Mouse (Mus musculus) forebrain, embryonic 10.5 days (tissue): ENCODE results near the gene Wnt11. TPM values are rescaled to one million over a fixed set of nuclear protein-coding genes. Genes with fewer than 3 reads are reported as not detected.

Experiments
- DNase-seq: peaks from one replicate; pipeline ENCODE4 v3.0.0-alpha.2; 2017; ENCODE audit warnings: low spot score; ENCODE audit errors: extremely low spot score
- H3K27ac ChIP-seq: fragments of 300-500 bp; sonication (generic); 2 replicates; pipeline ENCODE4 v1.5.1; 2016; ENCODE audit warnings: mild to moderate bottlenecking
- H3K27me3 ChIP-seq: fragments of 300-500 bp; sonication (generic); 2 replicates; pipeline ENCODE4 v1.6.1; 2016; ENCODE audit warnings: mild to moderate bottlenecking; ENCODE audit not compliant: poor library complexity, severe bottlenecking
- H3K36me3 ChIP-seq: fragments of 300-500 bp; sonication (generic); replicated peaks from 2 replicates; pipeline ENCODE4 v1.6.1; 2016; ENCODE audit warnings: mild to moderate bottlenecking, moderate library complexity
- H3K4me1 ChIP-seq: fragments of 300-500 bp; sonication (generic); 2 replicates; pipeline ENCODE4 v1.6.1; 2016
- H3K4me3 ChIP-seq: fragments of 300-500 bp; sonication (generic); 2 replicates; pipeline ENCODE4 v1.5.1; 2016; ENCODE audit warnings: mild to moderate bottlenecking, moderate library complexity
- H3K9me3 ChIP-seq: fragments of 300-500 bp; sonication (generic); 2 replicates; pipeline ENCODE4 v1.6.1; 2016; ENCODE audit warnings: mild to moderate bottlenecking, moderate library complexity
- WGBS: fragments of 180-500 bp; shearing (Covaris S2); methylation state at CpG from one replicate; pipeline ENCODE4 v1.1.7; 2016; 5-methylcytosine and 5-hydroxymethylcytosine counted together
- polyA plus RNA-seq: library from polyadenylated mRNA; unstranded; fragments of >200 nt; fragmentation: Nextera tagmentation; extraction: Ambion mirVana; gene quantifications from 2 replicates; pipeline ENCODE4 v1.2.1, GENCODE M21; 2016

Gene Wnt11
- polyA plus RNA-seq, 1 experiment from 2014 or later: 0.17 TPM

GRCm38 (mm10) chr7:98803181-98803580 lies 31.7 kb upstream of the Wnt11 start:
- DNase-seq: no peak
- Histone ChIP-seq H3K36me3 (no peaks in the 10 kb centered on the region), H3K4me3 (no peak overlapping the region), H3K27me3 (peaks cover 4% of the 10 kb centered on the region; the same call in 1 of the 2 replicates), H3K9me3 (no peaks in the 10 kb centered on the region), H3K27ac (no peak overlapping the region), H3K4me1 (peaks cover 27% of the 10 kb centered on the region)
- 86% methylated on average over 9 of the region's 9 CpGs for WGBS

- WGBS: 72% methylated on average over 12 of the region's 12 CpGs
- no peak overlapping the region for H3K4me3 ChIP-seq
- peaks cover 22% of the 10 kb centered on the region for H3K4me1 ChIP-seq
- peaks cover 4% of the 10 kb centered on the region; the same call in 1 of the 2 replicates for H3K27me3 ChIP-seq
- DNase-seq: no peak
- no peaks in the 10 kb centered on the region for H3K9me3 ChIP-seq
- H3K27ac ChIP-seq: no peak overlapping the region
- H3K36me3 ChIP-seq: no peaks in the 10 kb centered on the region
Observed at GRCm38 (mm10) chr7:98804841-98805772, 29.8 kb upstream of the Wnt11 start.

- Histone ChIP-seq H3K4me1 (peaks cover 17% of the 10 kb centered on the region), H3K36me3 (no peaks in the 10 kb centered on the region), H3K4me3 (no peak overlapping the region), H3K9me3 (no peaks in the 10 kb centered on the region), H3K27me3 (no peaks in the 10 kb centered on the region), H3K27ac (no peak overlapping the region)
- WGBS: 94% methylated on average over 3 of the region's 3 CpGs
- DNase-seq: no peak
Observed at GRCm38 (mm10) chr7:98806961-98807360, 28.0 kb upstream of the Wnt11 start.

- Histone ChIP-seq H3K36me3 (no peaks in the 10 kb centered on the region), H3K4me3 (no peak overlapping the region), H3K27me3 (peaks cover 9% of the 10 kb centered on the region; the same call in 1 of the 2 replicates), H3K4me1 (peaks cover 15% of the 10 kb centered on the region), H3K9me3 (no peaks in the 10 kb centered on the region), H3K27ac (no peak overlapping the region)
- no peak for DNase-seq
- WGBS: 83% methylated on average over 6 of the region's 6 CpGs
Observed at GRCm38 (mm10) chr7:98809372-98809771, 25.5 kb upstream of the Wnt11 start.

GRCm38 (mm10) chr7:98810619-98811018 lies 24.3 kb upstream of the Wnt11 start:
- Histone ChIP-seq H3K4me3 (no peak overlapping the region), H3K36me3 (no peaks in the 10 kb centered on the region), H3K4me1 (peaks cover 9% of the 10 kb centered on the region; the same call in 1 of the 2 replicates), H3K27me3 (peaks cover 9% of the 10 kb centered on the region; the same call in 1 of the 2 replicates), H3K9me3 (no peaks in the 10 kb centered on the region), H3K27ac (no peak overlapping the region)
- no peak for DNase-seq
- 85% methylated on average over 2 of the region's 2 CpGs for WGBS

- Histone ChIP-seq H3K27ac (no peak overlapping the region), H3K9me3 (no peaks in the 10 kb centered on the region), H3K27me3 (peaks cover 36% of the 10 kb centered on the region), H3K4me1 (peaks cover 33% of the 10 kb centered on the region), H3K36me3 (no peaks in the 10 kb centered on the region), H3K4me3 (no peak overlapping the region)
- no peak for DNase-seq
- WGBS: 72% methylated on average over 1 of the region's 1 CpGs
Observed at GRCm38 (mm10) chr7:98820501-98820900, 14.4 kb upstream of the Wnt11 start.

GRCm38 (mm10) chr7:98822881-98823280 lies 12.0 kb upstream of the Wnt11 start:
- Histone ChIP-seq H3K4me1 (peaks cover 25% of the 10 kb centered on the region), H3K27me3 (peaks cover 33% of the 10 kb centered on the region), H3K27ac (no peak overlapping the region), H3K36me3 (no peaks in the 10 kb centered on the region), H3K9me3 (no peaks in the 10 kb centered on the region), H3K4me3 (no peak overlapping the region)
- WGBS: 89% methylated on average over 6 of the region's 6 CpGs
- DNase-seq: no peak

- no peak overlapping the region for H3K4me3 ChIP-seq
- 70% methylated on average over 15 of the region's 15 CpGs for WGBS
- H3K36me3 ChIP-seq: no peaks in the 10 kb centered on the region
- DNase-seq: no peak
- H3K4me1 ChIP-seq: peaks cover 22% of the 10 kb centered on the region
- H3K27me3 ChIP-seq: peaks cover 30% of the 10 kb centered on the region
- no peaks in the 10 kb centered on the region for H3K9me3 ChIP-seq
- H3K27ac ChIP-seq: 0 out of 2 replicates have a peak overlapping the region, but pooled peaks have one; percentile 30
Observed at GRCm38 (mm10) chr7:98823896-98824822, 10.8 kb upstream of the Wnt11 start.

GRCm38 (mm10) chr7:98828052-98828451 lies 6.9 kb upstream of the Wnt11 start:
- Histone ChIP-seq H3K4me3 (no peak overlapping the region), H3K27ac (no peak overlapping the region), H3K9me3 (no peaks in the 10 kb centered on the region), H3K36me3 (no peaks in the 10 kb centered on the region), H3K4me1 (peaks cover 33% of the 10 kb centered on the region), H3K27me3 (peaks cover 56% of the 10 kb centered on the region)
- 74% methylated on average over 3 of the region's 3 CpGs for WGBS
- DNase-seq: no peak

GRCm38 (mm10) chr7:98828876-98829275 lies 6.0 kb upstream of the Wnt11 start:
- H3K27me3 ChIP-seq: peaks cover 64% of the 10 kb centered on the region

GRCm38 (mm10) chr7:98831290-98831689 lies 3.6 kb upstream of the Wnt11 start:
- DNase-seq: no peak
- Histone ChIP-seq H3K4me1 (peaks cover 54% of the 10 kb centered on the region), H3K9me3 (no peaks in the 10 kb centered on the region), H3K27me3 (peaks cover 88% of the 10 kb centered on the region), H3K4me3 (no peak overlapping the region), H3K27ac (no peak overlapping the region), H3K36me3 (no peaks in the 10 kb centered on the region)
- WGBS: 72% methylated on average over 6 of the region's 6 CpGs

More at GRCm38 (mm10) chr7:98828876-98829275, 6.0 kb upstream of the Wnt11 start:
- H3K4me3 ChIP-seq: no peak overlapping the region
- 47% methylated on average over 7 of the region's 7 CpGs for WGBS
- no peak for DNase-seq
- H3K4me1 ChIP-seq: peaks cover 33% of the 10 kb centered on the region
- no peak overlapping the region for H3K27ac ChIP-seq
- no peaks in the 10 kb centered on the region for H3K36me3 ChIP-seq
- no peaks in the 10 kb centered on the region for H3K9me3 ChIP-seq

- H3K27ac ChIP-seq: no peak overlapping the region
- H3K4me1 ChIP-seq: peaks cover 72% of the 10 kb centered on the region
- no peaks in the 10 kb centered on the region for H3K36me3 ChIP-seq
- H3K27me3 ChIP-seq: peaks cover 100% of the 10 kb centered on the region
- no peaks in the 10 kb centered on the region for H3K9me3 ChIP-seq
- DNase-seq: no peak
- peak overlapping the region; percentile 67 for H3K4me3 ChIP-seq
- WGBS: under 1% methylated on average over 46 of the region's 46 CpGs
Observed at GRCm38 (mm10) chr7:98835519-98836441, 868 bp downstream of the Wnt11 start.
